Mouse (Mus musculus) stomach, postnatal 0 days (tissue): ENCODE measurements around the gene Mrpl47.

Experiments used
- CTCF ChIP-seq: IDR thresholded peaks from 2 replicates; pipeline ENCODE4 v1.5.1; 2016; ENCODE audit warnings: antibody characterized with exemption, low read depth, mild to moderate bottlenecking, moderate library complexity
- EP300 ChIP-seq: optimal IDR thresholded peaks from 2 replicates; pipeline ENCODE3; 2016; ENCODE audit warnings: antibody characterized with exemption

- no peak for TF ChIP-seq CTCF
- TF ChIP-seq EP300 = no peak
Observed at GRCm38 (mm10) chr3:32754384-32754915, 17.0 kb upstream of the Mrpl47 start.
